In the genomic region with DNA sequence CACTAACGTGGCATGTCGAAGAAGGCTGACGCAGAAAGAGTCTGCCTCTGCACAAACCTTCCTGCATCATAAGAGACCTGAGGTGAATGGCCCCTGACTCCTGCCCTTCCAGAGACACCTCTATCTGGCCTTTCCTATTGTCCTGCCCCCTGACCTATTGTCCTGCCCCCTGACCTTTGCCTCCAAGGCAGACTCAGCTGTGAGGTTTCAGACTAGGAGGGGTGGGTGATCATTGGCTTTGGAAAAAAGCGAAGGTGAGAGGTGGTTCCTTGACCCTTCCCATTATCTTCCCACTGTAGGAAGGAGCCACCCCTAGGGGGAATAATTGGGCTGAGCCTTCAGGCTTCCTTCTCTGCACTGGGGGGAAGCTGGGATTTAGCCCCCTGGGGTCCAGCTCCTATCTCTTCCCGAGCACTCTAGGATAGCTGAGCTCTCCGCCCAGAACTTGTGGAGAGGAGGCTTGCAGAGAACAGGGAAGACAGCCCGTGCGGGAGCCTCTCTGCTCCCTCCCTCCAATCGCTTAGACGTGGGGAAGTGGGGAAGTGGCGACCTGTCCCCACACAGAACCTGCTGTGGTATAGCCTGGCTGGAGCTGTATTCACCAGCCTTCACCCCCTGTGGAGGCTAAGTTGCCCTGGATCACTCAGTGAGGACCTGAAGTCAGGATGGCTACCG, we compare ENCODE assay signal across 8 mouse cellular contexts. TPM values are rescaled to one million over a fixed set of nuclear protein-coding genes. Genes with fewer than 3 reads are reported as not detected.
DNase-seq lines count a peak whose midpoint lies in the region; ATAC-seq and TF ChIP-seq lines count a peak whose summit lies in the region.

No protein-coding gene starts in this region.

- peak overlapping the region; percentile 44; the same call in 1 of the 2 replicates for H3K9ac ChIP-seq in limb, embryonic 14.5 days (ENCODE audit: low read depth, low read length, severe bottlenecking)
- H3K9ac ChIP-seq in stomach, embryonic 16.5 days (ENCODE audit: low read length): peak overlapping the region; percentile 88

- 53% methylated on average over 12 of the region's 12 CpGs for WGBS in thymus, adult 2 months
- WGBS in limb, embryonic 14.5 days: 13% methylated on average over 12 of the region's 12 CpGs
- WGBS in stomach, embryonic 16.5 days: 17% methylated on average over 12 of the region's 12 CpGs

- TF ChIP-seq POLR2A in thymus, adult 2 months (IDR thresholded peaks at IDR 0.05; ENCODE audit: control insufficient read depth, extremely low read depth, insufficient read depth, low read length, poor library complexity): no peak
- no peak for TF ChIP-seq POLR2A in limb, embryonic 14.5 days (IDR thresholded peaks at IDR 0.05; ENCODE audit: borderline replicate concordance, extremely low read depth, insufficient read depth, insufficient read length)

- no peaks in the 10 kb centered on the region for H3K27me3 ChIP-seq in thymus, adult 2 months (ENCODE audit: control insufficient read depth, insufficient read depth, low read length)
- no peaks in the 10 kb centered on the region for H3K27me3 ChIP-seq in limb, embryonic 14.5 days (ENCODE audit: control insufficient read depth, insufficient read depth, low read length)
- no peaks in the 10 kb centered on the region for H3K27me3 ChIP-seq in stomach, embryonic 16.5 days (ENCODE audit: control insufficient read depth, insufficient read depth, low read length)

- H3K4me1 ChIP-seq in thymus, adult 2 months (replicated peaks; ENCODE audit: control insufficient read depth, insufficient read depth, low read length): peaks cover 66% of the 10 kb centered on the region
- peaks cover 79% of the 10 kb centered on the region for H3K4me1 ChIP-seq in limb, embryonic 14.5 days (ENCODE audit: control insufficient read depth, insufficient read depth, low read length)
- peaks cover 78% of the 10 kb centered on the region for H3K4me1 ChIP-seq in stomach, embryonic 16.5 days (ENCODE audit: control insufficient read depth, insufficient read depth, low read length)

- H3K27ac ChIP-seq in thymus, adult 2 months (ENCODE audit: control insufficient read depth, insufficient read depth, low read length): peak overlapping the region; percentile 93
- peak overlapping the region; percentile 71 for H3K27ac ChIP-seq in limb, embryonic 14.5 days (replicated peaks; ENCODE audit: low read depth, low read length)
- H3K27ac ChIP-seq in stomach, embryonic 16.5 days (ENCODE audit: low read length): peak overlapping the region; percentile 98

- H3K4me3 ChIP-seq in thymus, adult 2 months (ENCODE audit: control insufficient read depth, insufficient read depth, low read length): peak overlapping the region; percentile 61
- H3K4me3 ChIP-seq in limb, embryonic 14.5 days (replicated peaks; ENCODE audit: low read length): peak overlapping the region; percentile 67
- peak overlapping the region; percentile 79 for H3K4me3 ChIP-seq in stomach, embryonic 16.5 days (replicated peaks; ENCODE audit: low read length)

- ATAC-seq in limb, embryonic 14.5 days (ENCODE audit: low FRiP score, low read depth): no peak
- no peak for ATAC-seq in stomach, embryonic 16.5 days (ENCODE audit: insufficient read depth, low FRiP score)
- no peak for ATAC-seq in CD4-positive, CD25-positive, alpha-beta regulatory T cell, adult 4 months

- no peak for TF ChIP-seq CTCF in thymus, adult 2 months (IDR thresholded peaks at IDR 0.05; ENCODE audit: borderline replicate concordance, control insufficient read depth, extremely low read depth, insufficient read depth, low read length, poor library complexity)

- H3K9me3 ChIP-seq in limb, embryonic 14.5 days (ENCODE audit: control insufficient read depth, low read length): no peaks in the 10 kb centered on the region
- H3K9me3 ChIP-seq in stomach, embryonic 16.5 days (replicated peaks; ENCODE audit: control insufficient read depth, low read length): no peaks in the 10 kb centered on the region

- H3K36me3 ChIP-seq in thymus, adult 2 months (ENCODE audit: control insufficient read depth, insufficient read depth, low read length): peaks cover 2% of the 10 kb centered on the region; the same call in 1 of the 2 replicates
- H3K36me3 ChIP-seq in limb, embryonic 14.5 days (ENCODE audit: control insufficient read depth, insufficient read depth, low read length): peaks cover 20% of the 10 kb centered on the region
- H3K36me3 ChIP-seq in stomach, embryonic 16.5 days (ENCODE audit: control insufficient read depth, insufficient read depth, low read length): peaks cover 9% of the 10 kb centered on the region; the same call in 1 of the 2 replicates

- peak overlapping the region; percentile 96 for H3K4me2 ChIP-seq in limb, embryonic 14.5 days (replicated peaks; ENCODE audit: low read depth, low read length, severe bottlenecking)
- H3K4me2 ChIP-seq in stomach, embryonic 16.5 days (ENCODE audit: low read depth, low read length): peak overlapping the region; percentile 100

- peak; percentile 20 for DNase-seq in adrenal gland, postnatal 14 days
- DNase-seq in adrenal gland, postnatal 36 days: no peak
- DNase-seq in thymus, adult 2 months: no peak
- DNase-seq in thymus, postnatal 0 days (ENCODE audit: low spot score): no peak
- DNase-seq in limb, embryonic 14.5 days (ENCODE audit: low spot score): no peak
- no peak for DNase-seq in T-cell, adult 2 months (ENCODE audit: low spot score)

RNA-seq across cellular contexts. Expression of a gene that starts 20.3 kb away (rescaled TPM):
- total RNA-seq in adrenal gland, postnatal 14 days (2021): not detected in 2 replicates
- not detected for total RNA-seq in adrenal gland, postnatal 36 days (2021)
- polyA plus RNA-seq in thymus, adult 2 months (2012; rRNA removed): 1.3 and 1.9 TPM in 2 replicates
- 0.27 and 0.51 TPM in 2 replicates for polyA plus RNA-seq in thymus, postnatal 0 days (2015; fragmentation: Nextera tagmentation; extraction: Ambion mirVana)
- polyA plus RNA-seq in limb, embryonic 14.5 days (2012; rRNA removed): 1.3 and 2.2 TPM in 2 replicates
- polyA plus RNA-seq in limb, embryonic 14.5 days (2014; fragmentation: Nextera tagmentation; extraction: Ambion mirVana): 0.41 and 0.45 TPM in 2 replicates
- polyA plus RNA-seq in stomach, embryonic 16.5 days (2015; fragmentation: Nextera tagmentation; extraction: Ambion mirVana): 0.44 TPM in 1 of 2 replicates, not detected in the other
- polyA plus RNA-seq in CD4-positive, CD25-positive, alpha-beta regulatory T cell, adult 4 months (2017; shearing (Covaris generic)): not detected

RNA-seq across cellular contexts. Expression of a gene that starts 34.9 kb away (rescaled TPM):
- total RNA-seq in adrenal gland, postnatal 14 days (2021): 24.5 and 29.3 TPM in 2 replicates
- total RNA-seq in adrenal gland, postnatal 36 days (2021): 10 to 100 TPM; 20.0 to 24.5 TPM
- 63.5 and 74.1 TPM in 2 replicates for polyA plus RNA-seq in thymus, adult 2 months (2012; rRNA removed)
- polyA plus RNA-seq in thymus, postnatal 0 days (2015; fragmentation: Nextera tagmentation; extraction: Ambion mirVana): 40.4 and 41.0 TPM in 2 replicates
- polyA plus RNA-seq in limb, embryonic 14.5 days (2012; rRNA removed): 39.8 and 57.0 TPM in 2 replicates
- polyA plus RNA-seq in limb, embryonic 14.5 days (2014; fragmentation: Nextera tagmentation; extraction: Ambion mirVana): 52.4 and 58.3 TPM in 2 replicates
- 28.8 and 30.1 TPM in 2 replicates for polyA plus RNA-seq in stomach, embryonic 16.5 days (2015; fragmentation: Nextera tagmentation; extraction: Ambion mirVana)
- 1 to 10 TPM; 8.6 to 8.9 TPM for polyA plus RNA-seq in CD4-positive, CD25-positive, alpha-beta regulatory T cell, adult 4 months (2017; shearing (Covaris generic))

RNA-seq across cellular contexts. Expression of a gene that starts 55.0 kb away (rescaled TPM):
- 3.5 and 5.8 TPM in 2 replicates for total RNA-seq in adrenal gland, postnatal 14 days (2021)
- 1 to 10 TPM in 1 of 2 experiments, under 1 TPM in 1; 0.89 to 1.5 TPM for total RNA-seq in adrenal gland, postnatal 36 days (2021)
- polyA plus RNA-seq in thymus, adult 2 months (2012; rRNA removed): 8.4 and 12.2 TPM in 2 replicates
- 40.6 and 53.2 TPM in 2 replicates for polyA plus RNA-seq in thymus, postnatal 0 days (2015; fragmentation: Nextera tagmentation; extraction: Ambion mirVana)
- 13.1 and 15.6 TPM in 2 replicates for polyA plus RNA-seq in limb, embryonic 14.5 days (2012; rRNA removed)
- 25.2 and 25.8 TPM in 2 replicates for polyA plus RNA-seq in limb, embryonic 14.5 days (2014; fragmentation: Nextera tagmentation; extraction: Ambion mirVana)
- polyA plus RNA-seq in stomach, embryonic 16.5 days (2015; fragmentation: Nextera tagmentation; extraction: Ambion mirVana): 26.9 and 28.1 TPM in 2 replicates
- 1 to 10 TPM; 4.1 to 8.5 TPM for polyA plus RNA-seq in CD4-positive, CD25-positive, alpha-beta regulatory T cell, adult 4 months (2017; shearing (Covaris generic))
